Mouse (Mus musculus): ENCODE measurements around the gene Atg4d. TPM values are rescaled to one million over a fixed set of nuclear protein-coding genes. Genes with fewer than 3 reads are reported as not detected.

Atg4d gene
- polyA plus RNA-seq, 1 experiment from 2014 or later: 95.3 TPM

- Histone ChIP-seq H3K27me3 (ENCODE audit: control insufficient read depth, insufficient read depth, low read depth, low read length) (no peaks in the 10 kb centered on the region), H3K4me2 (ENCODE audit: low read depth, low read length) (peak overlapping the region; percentile 61), H3K4me1 (ENCODE audit: control insufficient read depth, low read depth, low read length) (peaks cover 44% of the 10 kb centered on the region), H3K36me3 (ENCODE audit: control insufficient read depth, insufficient read depth) (peaks cover 10% of the 10 kb centered on the region), H3K27ac (ENCODE audit: low read length) (peak overlapping the region; percentile 31), H3K9me3 (replicated peaks; ENCODE audit: control insufficient read depth, low read length) (no peaks in the 10 kb centered on the region), H3K4me3 (ENCODE audit: low read depth, low read length) (peak overlapping the region; percentile 48), H3K9ac (ENCODE audit: low read depth, low read length) (peak overlapping the region; percentile 33)
- no peak for ATAC-seq (ENCODE audit: low read depth)
- 8% methylated on average over 7 of the region's 7 CpGs for whole genome bisulfite sequencing (ENCODE audit: insufficient replicate concordance)
Observed at GRCm38 (mm10) chr9:21225415-21225758, 39.7 kb upstream of the Atg4d start.

- Histone ChIP-seq H3K9me3 (replicated peaks; ENCODE audit: control insufficient read depth, low read length) (no peaks in the 10 kb centered on the region), H3K4me2 (ENCODE audit: low read depth, low read length) (peak overlapping the region; percentile 65), H3K27me3 (ENCODE audit: control insufficient read depth, insufficient read depth, low read depth, low read length) (no peaks in the 10 kb centered on the region), H3K4me3 (ENCODE audit: low read depth, low read length) (peak overlapping the region; percentile 47), H3K9ac (ENCODE audit: low read depth, low read length) (peak overlapping the region; percentile 51), H3K27ac (ENCODE audit: low read length) (peak overlapping the region; percentile 62), H3K4me1 (ENCODE audit: control insufficient read depth, low read depth, low read length) (peaks cover 30% of the 10 kb centered on the region), H3K36me3 (ENCODE audit: control insufficient read depth, insufficient read depth) (peaks cover 21% of the 10 kb centered on the region)
- WGBS (ENCODE audit: insufficient replicate concordance): 17% methylated on average over 16 of the region's 16 CpGs
- ATAC-seq (ENCODE audit: low read depth): peak; percentile 69
Observed at GRCm38 (mm10) chr9:21227342-21227741, 37.8 kb upstream of the Atg4d start.

GRCm38 (mm10) chr9:21231551-21231950, 33.5 kb upstream of the Atg4d start:
- WGBS (ENCODE audit: insufficient replicate concordance): 62% methylated on average over 23 of the region's 23 CpGs
- Histone ChIP-seq H3K36me3 (ENCODE audit: control insufficient read depth, insufficient read depth) (peaks cover 38% of the 10 kb centered on the region), H3K27ac (ENCODE audit: low read length) (no peak overlapping the region), H3K4me3 (ENCODE audit: low read depth, low read length) (no peak overlapping the region), H3K9ac (ENCODE audit: low read depth, low read length) (no peak overlapping the region), H3K4me1 (ENCODE audit: control insufficient read depth, low read depth, low read length) (peaks cover 25% of the 10 kb centered on the region), H3K4me2 (ENCODE audit: low read depth, low read length) (no peak overlapping the region), H3K9me3 (replicated peaks; ENCODE audit: control insufficient read depth, low read length) (no peaks in the 10 kb centered on the region), H3K27me3 (ENCODE audit: control insufficient read depth, insufficient read depth, low read depth, low read length) (no peaks in the 10 kb centered on the region)
- no peak for ATAC-seq (ENCODE audit: low read depth)

GRCm38 (mm10) chr9:21232867-21233266, 32.2 kb upstream of the Atg4d start:
- Histone ChIP-seq H3K4me2 (ENCODE audit: low read depth, low read length) (no peak overlapping the region), H3K27ac (ENCODE audit: low read length) (no peak overlapping the region), H3K4me3 (ENCODE audit: low read depth, low read length) (no peak overlapping the region), H3K4me1 (ENCODE audit: control insufficient read depth, low read depth, low read length) (peaks cover 29% of the 10 kb centered on the region), H3K9ac (ENCODE audit: low read depth, low read length) (no peak overlapping the region), H3K9me3 (replicated peaks; ENCODE audit: control insufficient read depth, low read length) (no peaks in the 10 kb centered on the region), H3K36me3 (ENCODE audit: control insufficient read depth, insufficient read depth) (peaks cover 38% of the 10 kb centered on the region), H3K27me3 (ENCODE audit: control insufficient read depth, insufficient read depth, low read depth, low read length) (no peaks in the 10 kb centered on the region)
- 78% methylated on average over 5 of the region's 5 CpGs for WGBS (ENCODE audit: insufficient replicate concordance)
- no peak for ATAC-seq (ENCODE audit: low read depth)

GRCm38 (mm10) chr9:21233366-21233765, 31.7 kb upstream of the Atg4d start:
- Histone ChIP-seq H3K9me3 (replicated peaks; ENCODE audit: control insufficient read depth, low read length) (no peaks in the 10 kb centered on the region), H3K27ac (ENCODE audit: low read length) (no peak overlapping the region), H3K4me2 (ENCODE audit: low read depth, low read length) (no peak overlapping the region), H3K27me3 (ENCODE audit: control insufficient read depth, insufficient read depth, low read depth, low read length) (no peaks in the 10 kb centered on the region), H3K9ac (ENCODE audit: low read depth, low read length) (no peak overlapping the region), H3K4me3 (ENCODE audit: low read depth, low read length) (no peak overlapping the region), H3K4me1 (ENCODE audit: control insufficient read depth, low read depth, low read length) (peaks cover 26% of the 10 kb centered on the region), H3K36me3 (ENCODE audit: control insufficient read depth, insufficient read depth) (peaks cover 38% of the 10 kb centered on the region)
- WGBS (ENCODE audit: insufficient replicate concordance): 96% methylated on average over 29 of the region's 29 CpGs
- ATAC-seq (ENCODE audit: low read depth): no peak

- no peak for ATAC-seq (ENCODE audit: low read depth)
- Histone ChIP-seq H3K27ac (ENCODE audit: low read length) (no peak overlapping the region), H3K4me3 (ENCODE audit: low read depth, low read length) (no peak overlapping the region), H3K9ac (ENCODE audit: low read depth, low read length) (no peak overlapping the region), H3K36me3 (ENCODE audit: control insufficient read depth, insufficient read depth) (peaks cover 38% of the 10 kb centered on the region), H3K4me1 (ENCODE audit: control insufficient read depth, low read depth, low read length) (peaks cover 23% of the 10 kb centered on the region), H3K9me3 (replicated peaks; ENCODE audit: control insufficient read depth, low read length) (no peaks in the 10 kb centered on the region), H3K4me2 (ENCODE audit: low read depth, low read length) (no peak overlapping the region), H3K27me3 (ENCODE audit: control insufficient read depth, insufficient read depth, low read depth, low read length) (no peaks in the 10 kb centered on the region)
- WGBS (ENCODE audit: insufficient replicate concordance): 97% methylated on average over 28 of the region's 28 CpGs
Observed at GRCm38 (mm10) chr9:21233805-21234204, 31.3 kb upstream of the Atg4d start.

GRCm38 (mm10) chr9:21235341-21235740, 29.8 kb upstream of the Atg4d start:
- H3K9me3 ChIP-seq (replicated peaks; ENCODE audit: control insufficient read depth, low read length): no peaks in the 10 kb centered on the region
- H3K9ac ChIP-seq (ENCODE audit: low read depth, low read length): no peak overlapping the region; the same call in 1 of the 2 replicates
- WGBS (ENCODE audit: insufficient replicate concordance): 70% methylated on average over 4 of the region's 4 CpGs
- H3K4me3 ChIP-seq (ENCODE audit: low read depth, low read length): no peak overlapping the region
- H3K27me3 ChIP-seq (ENCODE audit: control insufficient read depth, insufficient read depth, low read depth, low read length): no peaks in the 10 kb centered on the region
- H3K4me2 ChIP-seq (ENCODE audit: low read depth, low read length): no peak overlapping the region
- no peak overlapping the region for H3K27ac ChIP-seq (ENCODE audit: low read length)
- peaks cover 29% of the 10 kb centered on the region for H3K4me1 ChIP-seq (ENCODE audit: control insufficient read depth, low read depth, low read length)
- peaks cover 28% of the 10 kb centered on the region for H3K36me3 ChIP-seq (ENCODE audit: control insufficient read depth, insufficient read depth)
- ATAC-seq (ENCODE audit: low read depth): no peak

- H3K4me1 ChIP-seq (ENCODE audit: control insufficient read depth, low read depth, low read length): peaks cover 29% of the 10 kb centered on the region
- ATAC-seq (ENCODE audit: low read depth): no peak
Observed at GRCm38 (mm10) chr9:21236991-21237367, 28.1 kb upstream of the Atg4d start.

GRCm38 (mm10) chr9:21237368-21238003, 27.6 kb upstream of the Atg4d start:
- Histone ChIP-seq H3K4me2 (ENCODE audit: low read depth, low read length) (peak overlapping the region; percentile 79), H3K27me3 (ENCODE audit: control insufficient read depth, insufficient read depth, low read depth, low read length) (peaks cover 6% of the 10 kb centered on the region), H3K4me1 (ENCODE audit: control insufficient read depth, low read depth, low read length) (peaks cover 29% of the 10 kb centered on the region), H3K9me3 (replicated peaks; ENCODE audit: control insufficient read depth, low read length) (no peaks in the 10 kb centered on the region), H3K9ac (ENCODE audit: low read depth, low read length) (peak overlapping the region; percentile 97), H3K27ac (ENCODE audit: low read length) (peak overlapping the region; percentile 95), H3K36me3 (ENCODE audit: control insufficient read depth, insufficient read depth) (peaks cover 17% of the 10 kb centered on the region), H3K4me3 (ENCODE audit: low read depth, low read length) (peak overlapping the region; percentile 87)
- no peak for ATAC-seq (ENCODE audit: low read depth)
- 19% methylated on average over 19 of the region's 19 CpGs for WGBS (ENCODE audit: insufficient replicate concordance)

More at GRCm38 (mm10) chr9:21236991-21237367, 28.1 kb upstream of the Atg4d start:
- 73% methylated on average over 25 of the region's 25 CpGs for WGBS (ENCODE audit: insufficient replicate concordance)
- Histone ChIP-seq H3K4me3 (ENCODE audit: low read depth, low read length) (peak overlapping the region; percentile 87), H3K4me2 (ENCODE audit: low read depth, low read length) (peak overlapping the region; percentile 79), H3K36me3 (ENCODE audit: control insufficient read depth, insufficient read depth) (peaks cover 17% of the 10 kb centered on the region), H3K27ac (ENCODE audit: low read length) (no peak overlapping the region), H3K9ac (ENCODE audit: low read depth, low read length) (peak overlapping the region; percentile 97), H3K27me3 (ENCODE audit: control insufficient read depth, insufficient read depth, low read depth, low read length) (peaks cover 1% of the 10 kb centered on the region), H3K9me3 (replicated peaks; ENCODE audit: control insufficient read depth, low read length) (no peaks in the 10 kb centered on the region)
